ENCODE assay signal across 15 mouse cellular contexts in genomic region chr9:119888843-119889246, GRCm38 (mm10). TPM values are rescaled to one million over a fixed set of nuclear protein-coding genes. Genes with fewer than 3 reads are reported as not detected.
DNase-seq lines count a peak whose midpoint lies in the region; ATAC-seq and TF ChIP-seq lines count a peak whose summit lies in the region.
"Had no signal": no experiment of that assay in that cellular context is flagged by ENCODE, and none has a peak within 500 bp of the region (broad histone marks: within the 10 kb centered on the region; RNA-seq: fewer than 3 reads in every experiment).

No protein-coding gene starts in this region.

- no peak for TF ChIP-seq POLR2A in brain, embryonic 14.5 days (IDR thresholded peaks at IDR 0.05; ENCODE audit: borderline replicate concordance, extremely low read depth, insufficient read depth, insufficient read length, poor library complexity, severe bottlenecking)

- no peak overlapping the region for H3K4me3 ChIP-seq in forebrain, embryonic 14.5 days (ENCODE audit: low read depth, low read length)
- H3K4me3 ChIP-seq in layer of hippocampus, adult 2 months, result no peak overlapping the region

- no peaks in the 10 kb centered on the region for H3K9me3 ChIP-seq in forebrain, embryonic 14.5 days (replicated peaks; ENCODE audit: control insufficient read depth, low read length)

- no peaks in the 10 kb centered on the region for H3K36me3 ChIP-seq in forebrain, embryonic 14.5 days (ENCODE audit: control insufficient read depth, insufficient read depth, low read length)

- peaks cover 20% of the 10 kb centered on the region for H3K4me1 ChIP-seq in forebrain, embryonic 14.5 days (ENCODE audit: control insufficient read depth, insufficient read depth, low read length)

- DNase-seq in ES-CJ7 (ENCODE audit: low read depth, low spot score), result peak; percentile 24
- DNase-seq in brain, embryonic 14.5 days (ENCODE audit: low read depth), result peak; percentile 94
- DNase-seq in forebrain, embryonic 14.5 days (ENCODE audit: low spot score), result peak; percentile 89
- peak; percentile 11 for DNase-seq in mesoderm, embryonic 11.5 days (ENCODE audit: low read depth, low spot score)
- no peak for DNase-seq in urinary bladder, adult 18-20 months (ENCODE audit: low spot score in 2 of 2)
- DNase-seq in layer of hippocampus, adult 2 months (ENCODE audit: low spot score in 2 of 2), result no peak
- DNase-seq in spleen, postnatal 14 days (ENCODE audit: low spot score in 2 of 2), result no peak
- no peak for DNase-seq in gastrocnemius, postnatal 4 days (ENCODE audit: low spot score in 2 of 2)
- DNase-seq: cerebellum, postnatal 25 days; kidney, adult 18-20 months; lung, adult 2 months; right cerebral cortex, postnatal 14 days had no signal

- ATAC-seq in forebrain, embryonic 14.5 days, result peak; percentile 88
- ATAC-seq: CD4-positive, CD25-positive, alpha-beta regulatory T cell, adult 4 months had no signal

- peak overlapping the region; percentile 82 for H3K27ac ChIP-seq in forebrain, embryonic 14.5 days (ENCODE audit: low read depth, low read length)
- no peak overlapping the region for H3K27ac ChIP-seq in layer of hippocampus, adult 2 months
- H3K27ac ChIP-seq: stomach, postnatal 0 days had no signal

- no peaks in the 10 kb centered on the region for H3K27me3 ChIP-seq in forebrain, embryonic 14.5 days (replicated peaks; ENCODE audit: control insufficient read depth, insufficient read depth, low read length)

- WGBS in forebrain, embryonic 14.5 days, result 2% methylated on average over 2 of the region's 2 CpGs

- TF ChIP-seq CTCF in brain, embryonic 14.5 days (IDR thresholded peaks at IDR 0.05; ENCODE audit: borderline replicate concordance, extremely low read depth, insufficient read depth, insufficient read length), result no peak
- TF ChIP-seq CTCF in layer of hippocampus, adult 2 months (conservative IDR thresholded peaks at IDR 0.05), result no peak

- peak overlapping the region; percentile 25 for H3K4me2 ChIP-seq in forebrain, embryonic 14.5 days (ENCODE audit: low read length)

- no peak overlapping the region for H3K9ac ChIP-seq in forebrain, embryonic 14.5 days (ENCODE audit: low read length)

RNA-seq across cellular contexts. Expression of gene Wdr48, which starts 5.8 kb away (rescaled TPM):
- polyA plus RNA-seq in brain, embryonic 14.5 days (2012; rRNA removed), result 81.1 and 84.2 TPM in 2 replicates
- polyA plus RNA-seq in forebrain, embryonic 14.5 days (2014; fragmentation: Nextera tagmentation; extraction: Ambion mirVana), result 77.3 TPM in 2 replicates
- total RNA-seq in layer of hippocampus, adult 2 months (2021), result 10 to 100 TPM; 76.5 to 84.9 TPM
- 10 to 100 TPM; 28.4 to 30.0 TPM for total RNA-seq in gastrocnemius, postnatal 4 days (2021)

RNA-seq across cellular contexts. Expression of gene Gorasp1, which starts 48.5 kb away (rescaled TPM):
- polyA plus RNA-seq in brain, embryonic 14.5 days (2012; rRNA removed), result 22.5 and 23.2 TPM in 2 replicates
- polyA plus RNA-seq in forebrain, embryonic 14.5 days (2014; fragmentation: Nextera tagmentation; extraction: Ambion mirVana), result 23.7 and 34.1 TPM in 2 replicates
- 10 to 100 TPM; 33.1 to 40.8 TPM for total RNA-seq in layer of hippocampus, adult 2 months (2021)
- total RNA-seq in gastrocnemius, postnatal 4 days (2021), result 10 to 100 TPM; 18.8 to 25.2 TPM

RNA-seq across cellular contexts. Expression of gene Ttc21a, which starts 48.6 kb away (rescaled TPM):
- polyA plus RNA-seq in brain, embryonic 14.5 days (2012; rRNA removed), result 1.1 and 2.1 TPM in 2 replicates
- 0.29 and 0.74 TPM in 2 replicates for polyA plus RNA-seq in forebrain, embryonic 14.5 days (2014; fragmentation: Nextera tagmentation; extraction: Ambion mirVana)
- total RNA-seq in layer of hippocampus, adult 2 months (2021), result under 1 TPM; 0.49 to 0.92 TPM
- under 1 TPM; 0.15 to 0.34 TPM for total RNA-seq in gastrocnemius, postnatal 4 days (2021)
- total RNA-seq: monocyte, adult 5-6 weeks had no signal

Comparison
In these comparisons a context has a peak if more than half of its experiments do, and no peak if none do; other contexts are left out.
1. DNase-seq: peak in ES-CJ7 (single experiment), brain, embryonic 14.5 days (single experiment), forebrain, embryonic 14.5 days (single experiment) and mesoderm, embryonic 11.5 days (single experiment); none in urinary bladder, adult 18-20 months (0 of 2), layer of hippocampus, adult 2 months (0 of 2), spleen, postnatal 14 days (0 of 2) and gastrocnemius, postnatal 4 days (0 of 2).